Mouse (Mus musculus) brain, embryonic 18.5 days (tissue): ENCODE measurements at regions not wholly inside any gene's neighbourhood (a gene's known extent, or its start where the extent isn't known, plus 50 kb on each side); places are given as distances from the start of the nearest gene placed in this dataset.
"Not testable (repeated sequence)": the region's sequence is repeated elsewhere in the genome, so short reads cannot be mapped to it uniquely, and the experiment has no call there.

Experiments
- DNase-seq: peaks from one replicate; pipeline ENCODE4 v3.0.0-alpha.2; 2012; ENCODE audit warnings: low read depth, low spot score

DNA sequence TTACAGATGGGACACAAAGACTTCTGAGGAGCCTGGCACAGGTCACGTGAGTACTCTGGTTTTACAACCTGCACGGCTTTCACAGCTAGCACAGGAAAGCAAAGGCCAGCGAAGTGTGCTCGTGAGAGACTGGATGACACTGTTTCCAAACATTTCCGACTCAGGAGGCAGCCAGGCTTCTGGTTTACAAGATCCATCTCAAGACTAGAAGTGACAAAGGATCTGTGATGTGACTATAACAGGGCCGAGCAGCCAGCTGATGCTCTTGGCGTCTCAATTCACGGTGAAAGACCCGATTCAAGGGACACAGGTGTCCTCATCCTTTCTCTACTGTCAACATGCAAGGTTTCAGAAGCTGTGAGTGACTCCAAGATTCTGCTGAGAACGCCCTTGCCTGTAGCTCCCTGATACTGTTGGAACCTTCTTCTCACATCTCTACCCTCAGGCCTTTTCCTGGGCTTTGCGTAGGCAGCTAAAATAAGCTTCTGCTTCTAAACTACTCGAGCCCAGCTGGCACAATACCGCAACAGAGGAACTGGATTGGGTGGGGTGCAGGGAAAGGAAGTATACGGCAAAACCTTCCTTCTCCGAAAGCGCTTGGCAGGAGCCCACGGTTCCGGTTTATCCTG lies 300.3 kb downstream of the Abcc12 start:
- no peak for DNase-seq

DNA sequence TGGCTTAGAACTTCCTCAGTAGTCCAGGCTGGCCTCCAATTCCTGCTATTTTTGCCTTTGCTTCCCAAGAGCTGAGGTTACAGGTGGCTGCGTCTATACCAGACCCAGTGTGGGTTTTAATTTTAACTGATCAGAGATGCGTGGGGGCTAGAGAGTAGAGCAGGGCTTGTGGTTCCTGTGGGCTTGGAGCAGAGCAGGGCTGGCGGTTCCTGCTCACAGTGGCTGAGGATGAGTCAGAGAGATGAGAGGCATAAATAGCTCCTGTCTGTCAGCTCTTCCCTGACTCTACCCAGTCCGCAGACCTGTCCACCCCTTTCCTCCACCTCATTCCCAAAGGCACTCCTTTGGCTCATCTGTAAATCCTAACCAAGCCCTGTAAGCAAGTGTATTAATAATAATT lies 304.8 kb downstream of the Abcc12 start:
- no peak for DNase-seq

DNA sequence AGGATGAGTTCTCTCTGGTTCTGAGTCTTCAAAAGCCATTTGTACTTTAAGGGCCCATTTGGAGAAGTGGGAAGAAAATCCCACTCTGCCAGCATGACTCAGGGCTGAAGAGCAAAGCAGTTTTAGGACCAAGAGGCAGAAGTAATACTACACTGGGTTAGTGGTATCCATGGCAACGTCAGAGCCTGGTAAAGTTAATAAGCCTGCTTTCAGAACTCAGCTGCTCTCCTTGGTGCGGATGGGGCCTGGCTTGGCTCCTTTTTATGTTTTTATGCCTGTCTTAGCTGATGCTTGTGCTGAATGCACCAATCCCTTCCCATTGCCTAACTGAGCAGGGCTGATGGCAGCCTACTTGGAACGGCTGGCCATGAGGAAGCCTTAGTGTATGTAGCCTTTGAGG lies 306.7 kb downstream of the Abcc12 start:
- DNase-seq = peak; percentile 54

DNA sequence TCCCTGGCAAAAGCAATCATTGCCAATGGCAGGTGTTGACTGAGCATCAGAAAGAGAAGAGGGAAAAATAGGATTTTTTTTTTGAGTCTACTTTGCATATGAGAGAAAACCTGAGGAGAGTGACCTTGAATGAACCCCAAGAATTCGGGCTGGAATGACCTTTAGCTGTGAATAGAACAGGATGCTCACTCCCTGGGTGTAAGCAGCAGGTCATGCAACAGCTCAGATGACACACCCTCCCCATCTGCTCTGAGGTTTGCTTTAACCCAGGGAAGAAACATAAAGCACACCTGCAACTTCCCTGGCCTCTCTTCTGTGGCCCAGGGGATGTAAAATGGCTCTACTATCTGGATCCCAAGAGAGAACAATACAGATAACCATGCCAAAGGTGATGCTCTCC lies 307.9 kb downstream of the Abcc12 start:
- no peak for DNase-seq

DNA sequence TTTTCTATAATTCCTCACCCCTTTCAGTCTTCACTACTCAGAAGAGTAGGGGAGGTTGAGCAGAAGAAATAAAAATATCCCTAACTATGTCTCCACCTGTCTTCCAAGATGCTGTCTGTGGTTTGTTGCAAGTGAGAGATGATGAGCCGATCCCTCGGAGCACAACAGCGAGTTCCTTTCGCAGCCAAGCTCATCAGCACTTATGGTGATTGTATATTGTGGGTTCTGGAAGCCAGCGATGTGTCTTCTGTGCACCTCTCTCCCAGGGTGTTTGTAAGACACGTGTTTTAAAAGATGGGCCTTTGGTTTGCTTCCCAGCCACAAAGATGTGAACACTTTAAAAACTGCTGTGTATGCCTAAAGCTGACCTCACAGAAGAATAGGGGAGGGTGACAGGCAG lies 309.0 kb downstream of the Abcc12 start:
- no peak for DNase-seq

DNA sequence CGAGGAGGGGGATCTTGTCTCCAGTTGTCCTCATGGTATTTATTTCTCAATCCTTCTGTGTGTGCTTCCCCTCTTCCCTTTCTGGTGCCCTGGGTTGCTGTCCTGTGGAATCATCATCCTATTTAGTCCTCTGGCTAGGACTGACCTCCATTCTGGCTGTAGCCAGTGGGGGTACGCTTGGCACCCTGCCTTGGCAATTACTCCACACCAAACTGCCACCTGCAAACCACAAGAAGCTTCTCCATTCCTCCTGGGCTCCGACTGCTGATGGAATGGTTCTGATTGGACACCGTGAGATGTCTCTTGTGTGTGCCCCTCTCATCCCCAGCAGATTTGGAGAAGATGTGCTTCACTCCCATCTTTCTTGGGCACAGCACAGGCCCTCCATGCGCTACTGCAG lies 322.5 kb downstream of the Abcc12 start:
- DNase-seq = no peak

DNA sequence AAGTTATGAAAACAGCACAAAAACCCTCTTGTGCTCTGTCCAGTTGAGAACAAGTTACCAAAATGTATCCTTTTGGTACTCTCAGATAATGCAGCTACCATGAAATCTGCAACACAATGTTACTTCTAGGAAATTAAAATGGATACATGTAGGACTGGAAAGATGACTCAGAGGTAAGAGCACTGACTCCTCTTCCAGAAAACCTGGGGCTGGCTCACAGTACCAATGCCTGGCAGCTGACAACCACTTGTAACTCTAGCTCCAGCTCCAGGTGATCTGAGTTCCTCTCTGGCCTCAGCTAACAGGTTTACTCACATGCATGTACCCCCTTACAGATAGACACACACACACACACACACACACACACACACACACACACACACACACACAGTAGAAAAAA lies 325.1 kb downstream of the Abcc12 start:
- no peak for DNase-seq

DNA sequence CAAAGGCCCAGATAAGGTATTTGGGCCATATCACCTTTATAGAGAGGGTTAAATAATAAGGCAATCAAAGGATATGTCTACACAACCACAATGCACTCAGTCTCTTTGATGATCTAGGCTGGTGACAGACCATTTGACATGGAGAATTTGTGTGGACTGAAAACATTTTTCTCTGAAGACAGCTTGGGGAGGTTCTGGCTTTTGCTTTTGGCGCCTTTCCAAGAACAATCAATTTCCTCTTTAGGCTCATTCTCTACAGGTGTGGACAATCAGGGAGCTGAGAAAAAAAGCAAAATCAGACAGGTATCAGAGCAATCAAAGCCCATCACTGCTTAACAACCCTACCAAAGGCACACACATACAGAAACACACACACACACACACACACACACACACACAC lies 325.8 kb downstream of the Abcc12 start:
- DNase-seq = no peak

DNA sequence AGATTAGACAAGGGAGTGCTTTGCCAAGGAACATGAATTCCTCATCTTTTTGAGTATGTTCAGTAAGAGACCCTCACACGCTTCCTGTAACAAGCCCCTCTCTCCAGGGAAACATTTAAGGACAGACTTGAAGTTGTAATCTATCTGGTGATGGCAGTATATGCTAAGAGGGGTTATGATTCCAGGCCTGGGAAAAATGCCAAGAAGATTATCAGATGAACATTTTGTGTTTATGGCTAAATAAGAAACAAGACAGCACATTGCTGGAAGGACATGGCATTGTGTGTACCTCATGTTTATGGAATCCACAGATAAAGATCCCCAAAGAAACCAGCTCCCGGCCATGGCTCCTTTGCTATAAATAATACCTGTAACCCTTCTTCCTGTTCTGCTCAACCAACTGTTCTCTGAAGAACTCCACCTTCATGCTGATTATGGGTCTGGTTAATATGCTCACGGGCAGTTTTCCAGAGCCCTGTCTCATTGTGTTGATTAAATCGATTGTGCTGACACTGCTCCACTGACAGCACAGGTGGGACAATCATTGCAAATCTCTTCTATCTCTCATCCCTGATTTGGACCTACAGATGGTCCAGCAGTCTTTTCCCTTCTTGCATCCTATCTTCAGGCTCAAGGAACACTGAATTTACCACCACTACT lies 327.7 kb downstream of the Abcc12 start:
- DNase-seq = no peak

DNA sequence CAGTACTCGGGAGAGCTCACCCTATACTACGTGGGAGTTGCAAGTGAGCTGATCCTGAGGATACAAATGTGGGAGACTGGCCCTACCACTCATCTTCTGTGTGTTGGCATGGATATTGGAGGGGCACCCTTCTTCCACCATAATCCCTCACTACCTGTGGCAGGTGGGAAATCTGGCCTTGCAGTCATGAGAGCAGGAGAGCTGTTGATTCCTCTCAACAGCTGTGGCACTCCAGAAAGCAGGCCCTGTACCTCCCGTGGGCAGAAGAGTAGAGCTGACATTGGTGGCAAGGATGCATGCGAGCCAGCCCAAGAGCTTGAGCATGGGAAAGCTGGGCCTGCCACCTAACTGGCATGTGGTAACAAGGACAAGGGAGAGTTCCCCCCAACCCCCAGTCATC lies 345.8 kb downstream of the Abcc12 start:
- DNase-seq = no peak

DNA sequence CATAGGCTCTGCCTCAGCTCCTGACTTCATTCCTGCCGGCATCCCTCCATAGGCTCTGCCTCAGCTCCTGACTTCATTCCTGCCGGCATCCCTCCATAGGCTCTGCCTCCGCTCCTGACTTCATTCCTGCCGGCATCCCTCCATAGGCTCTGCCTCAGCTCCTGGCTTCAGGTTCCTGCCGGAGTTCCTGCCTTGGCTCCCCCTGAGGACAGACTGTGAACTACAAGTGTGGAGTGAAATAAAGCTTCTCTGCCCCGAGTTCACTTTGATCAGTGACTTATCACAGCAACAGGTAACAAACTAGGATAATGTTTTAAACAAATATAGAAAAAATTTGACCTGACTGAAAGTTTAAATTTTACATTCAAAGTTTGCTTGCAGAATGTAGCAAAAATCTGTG lies 348.5 kb downstream of the Abcc12 start:
- DNase-seq = not testable (repeated sequence)

DNA sequence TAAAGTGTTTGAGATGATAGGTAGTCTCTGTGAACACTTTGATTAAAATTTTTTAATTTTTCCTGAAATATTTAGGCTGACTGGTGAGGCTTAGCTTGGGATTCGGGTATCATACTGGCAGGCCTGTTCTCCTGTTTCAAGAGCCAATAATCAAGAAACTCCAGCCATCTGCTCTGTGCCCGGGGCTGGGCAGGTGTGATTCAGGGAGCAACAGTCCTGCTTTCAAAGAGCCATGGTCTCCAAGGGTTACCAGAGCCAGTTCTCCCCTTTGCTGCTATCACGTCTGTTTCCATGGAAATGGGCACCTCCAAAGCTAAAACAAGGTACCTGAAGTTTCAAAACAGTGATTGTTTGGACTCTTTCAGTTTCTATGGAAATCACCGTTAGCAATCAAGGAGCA lies 355.6 kb downstream of the Abcc12 start:
- DNase-seq = no peak

DNA sequence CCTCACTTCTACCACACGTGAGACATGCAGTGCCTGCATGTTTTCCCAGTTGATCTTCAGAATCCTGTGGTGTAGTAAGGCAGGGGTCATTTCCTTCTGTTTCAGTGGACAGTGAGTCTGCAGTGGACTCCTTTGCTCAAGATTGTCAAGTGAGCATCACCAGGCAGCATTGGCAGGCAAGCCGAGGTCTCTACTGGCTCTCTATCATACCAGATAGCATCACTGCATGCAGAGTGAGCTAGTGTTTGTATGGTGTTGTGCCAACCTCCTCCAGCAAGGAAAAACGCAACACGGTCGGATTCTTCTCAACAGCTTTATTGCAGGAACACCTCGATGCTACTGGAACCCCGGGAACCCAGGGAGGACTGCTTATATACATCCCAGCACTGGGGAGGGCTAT lies 357.8 kb downstream of the Abcc12 start:
- no peak for DNase-seq

DNA sequence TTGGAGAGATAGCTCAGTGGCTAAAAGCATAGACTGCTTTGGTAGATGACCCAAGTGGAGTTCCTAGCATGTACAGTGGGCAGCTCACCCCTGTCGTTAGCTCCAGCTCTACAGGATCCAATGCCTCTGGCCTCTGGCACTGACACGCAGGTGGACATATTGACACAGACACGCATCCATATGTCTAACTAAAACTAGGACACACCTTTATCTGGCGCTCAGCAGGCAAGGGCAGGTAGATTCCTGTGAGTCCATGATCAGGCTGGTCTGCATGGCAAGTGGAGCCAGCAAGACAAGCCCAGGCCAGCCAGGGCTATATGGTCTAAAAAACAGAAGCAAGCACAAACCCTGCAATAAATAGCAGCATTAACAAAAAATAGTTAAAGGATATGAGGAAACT lies 358.3 kb downstream of the Abcc12 start:
- no peak for DNase-seq

DNA sequence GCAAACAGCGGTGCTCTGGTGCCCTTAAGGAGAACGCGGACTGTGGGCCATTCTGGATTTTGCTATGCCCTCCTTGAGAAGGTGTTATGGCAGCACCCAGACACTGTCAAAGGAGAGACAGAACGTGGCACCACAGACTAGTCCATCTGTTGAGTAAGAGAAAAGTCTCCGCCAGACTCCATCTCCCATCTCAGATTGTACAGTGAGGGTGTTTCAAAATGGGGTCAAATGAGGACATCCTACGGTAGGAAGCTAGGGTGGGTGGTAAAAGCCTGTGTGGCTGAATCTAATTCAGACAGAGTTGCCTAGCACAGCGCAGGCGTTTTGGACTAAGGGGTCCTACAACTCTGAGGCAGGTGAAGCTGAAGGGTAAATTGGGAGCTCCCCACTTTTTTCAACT lies 366.1 kb downstream of the Abcc12 start:
- DNase-seq = no peak

DNA sequence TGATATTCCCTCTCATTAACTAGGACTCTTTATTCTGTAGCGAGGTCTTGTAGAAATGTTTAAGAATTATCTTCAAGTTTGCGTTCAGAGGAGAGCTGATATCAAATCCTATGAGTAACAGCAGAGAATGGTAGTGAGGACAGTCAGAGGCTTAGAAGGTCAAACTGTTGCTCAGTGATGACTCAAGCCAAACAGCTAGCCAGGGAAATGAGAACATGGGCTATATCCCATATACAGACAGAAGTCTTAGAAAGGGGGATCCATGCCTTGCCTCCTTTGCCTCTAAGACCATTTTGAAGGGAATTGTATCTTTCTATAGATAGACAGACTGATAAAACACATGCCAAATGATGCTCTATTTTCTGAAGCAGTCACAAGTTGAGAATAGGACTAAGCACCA lies 368.0 kb downstream of the Abcc12 start:
- DNase-seq = no peak

DNA sequence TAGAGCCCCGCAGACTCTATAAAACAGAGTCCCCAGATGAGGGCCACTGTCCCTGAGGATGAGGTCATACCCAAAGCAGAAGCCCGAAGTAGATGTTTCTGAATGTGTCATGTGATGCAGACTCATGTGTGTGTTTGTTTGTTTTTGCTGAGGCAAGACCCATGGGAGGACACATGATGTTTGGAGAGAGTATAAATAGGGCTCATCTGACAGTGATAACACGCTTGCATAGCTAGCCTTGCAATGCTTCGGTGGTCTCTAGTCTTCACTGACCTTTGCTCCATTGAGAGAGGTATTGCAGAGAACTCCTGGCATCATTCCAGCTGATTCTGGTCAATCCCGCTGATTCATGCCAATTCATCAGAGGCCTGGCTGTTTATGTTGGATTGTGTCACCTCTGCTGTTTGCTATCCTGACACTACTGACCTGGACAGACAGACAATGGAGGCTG lies 368.1 kb downstream of the Phkb start:
- no peak for DNase-seq

DNA sequence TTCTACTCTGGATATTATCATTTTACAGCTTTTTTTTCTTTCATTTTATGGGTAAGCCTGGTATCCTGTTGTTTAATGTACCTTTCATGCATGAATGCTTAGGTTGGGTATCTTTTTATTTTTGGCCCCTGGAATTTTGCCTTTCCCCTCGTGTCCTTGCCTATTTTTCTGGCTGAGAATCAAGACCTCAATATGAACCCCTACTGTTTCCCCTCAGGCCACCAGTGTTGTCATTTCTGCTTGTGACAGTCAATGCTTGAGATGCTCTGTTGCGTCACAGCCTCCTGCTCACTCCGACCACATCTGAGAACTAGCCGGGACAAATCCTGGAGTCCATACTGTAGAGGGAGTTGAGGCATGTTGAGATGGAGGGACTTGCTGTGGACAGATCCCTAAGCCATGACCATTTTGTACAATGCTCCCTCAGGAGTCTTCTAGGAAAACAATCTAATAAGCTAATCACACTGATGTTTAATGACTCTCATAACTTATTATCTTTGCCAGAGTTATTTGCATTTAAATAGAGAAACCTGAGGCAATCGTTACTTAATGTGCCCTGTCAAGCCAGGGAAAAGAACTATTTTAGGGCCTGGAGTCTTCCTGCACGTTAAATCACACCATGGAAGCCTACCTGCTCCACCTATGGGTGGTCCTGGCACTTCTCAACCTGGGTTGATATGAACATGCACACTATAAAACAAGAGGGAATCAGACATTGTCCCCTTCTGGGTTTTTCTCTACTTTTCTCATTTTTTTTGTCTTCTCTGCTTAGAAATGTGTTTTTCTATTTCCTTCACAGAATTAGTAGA lies 363.9 kb downstream of the Phkb start:
- no peak for DNase-seq

DNA sequence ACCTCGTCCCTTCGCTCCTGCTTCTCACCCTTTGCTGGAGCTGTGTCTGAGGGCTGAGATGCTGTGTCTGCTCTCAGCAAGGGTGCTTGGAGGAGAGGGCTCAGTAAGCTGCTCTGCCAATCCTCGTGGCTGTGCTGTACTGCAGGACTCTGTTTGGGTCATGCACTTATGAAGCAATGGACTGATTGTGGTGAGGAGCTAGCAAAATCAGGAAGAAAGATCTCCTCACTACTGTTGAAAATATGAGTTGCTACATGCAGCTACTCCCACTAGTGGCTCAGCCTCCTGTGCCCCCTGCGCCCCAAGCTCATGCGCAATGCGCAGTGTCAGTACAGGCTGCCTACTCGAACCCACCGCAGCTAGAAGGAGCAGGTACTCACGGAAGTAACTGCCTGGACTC lies 362.3 kb downstream of the Phkb start:
- DNase-seq = no peak

DNA sequence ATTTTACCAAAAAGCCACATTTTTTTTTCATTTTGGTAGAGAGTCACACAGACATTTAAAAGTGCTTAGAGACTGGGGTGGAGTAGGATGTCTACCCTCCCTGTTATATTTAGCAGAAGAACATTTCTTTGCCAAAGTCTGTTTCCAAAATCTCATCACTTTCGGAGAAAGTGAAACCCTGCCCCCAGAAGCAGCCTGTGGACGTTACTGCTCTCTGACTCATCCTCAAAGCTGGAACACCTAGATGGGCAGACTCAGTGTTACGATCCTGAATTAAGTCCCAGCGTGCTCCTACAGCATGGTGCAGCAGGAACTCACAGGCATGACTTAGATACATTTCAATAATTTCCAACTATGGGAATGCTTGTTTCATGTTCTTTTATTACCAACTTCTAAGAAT lies 361.1 kb downstream of the Phkb start:
- no peak for DNase-seq

DNA sequence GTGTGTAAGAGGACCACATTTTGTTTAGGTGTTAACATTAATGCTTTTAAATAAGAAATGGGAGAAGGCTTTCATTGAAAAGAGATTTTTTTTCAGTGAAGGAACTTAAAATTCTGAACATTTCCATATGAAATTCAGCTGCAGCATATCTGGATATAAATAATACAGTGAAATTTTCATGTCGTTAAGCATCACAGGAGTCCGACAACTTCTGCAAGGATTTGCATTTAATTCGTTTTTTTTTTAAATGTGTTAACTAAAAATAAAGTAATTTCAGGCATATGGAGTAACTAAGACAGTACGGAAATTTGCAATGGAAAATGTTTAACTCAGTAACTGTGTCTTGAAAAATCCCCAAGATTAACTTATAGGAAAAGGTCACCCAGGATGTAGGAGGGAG lies 351.5 kb downstream of the Phkb start:
- peak; percentile 32 for DNase-seq

DNA sequence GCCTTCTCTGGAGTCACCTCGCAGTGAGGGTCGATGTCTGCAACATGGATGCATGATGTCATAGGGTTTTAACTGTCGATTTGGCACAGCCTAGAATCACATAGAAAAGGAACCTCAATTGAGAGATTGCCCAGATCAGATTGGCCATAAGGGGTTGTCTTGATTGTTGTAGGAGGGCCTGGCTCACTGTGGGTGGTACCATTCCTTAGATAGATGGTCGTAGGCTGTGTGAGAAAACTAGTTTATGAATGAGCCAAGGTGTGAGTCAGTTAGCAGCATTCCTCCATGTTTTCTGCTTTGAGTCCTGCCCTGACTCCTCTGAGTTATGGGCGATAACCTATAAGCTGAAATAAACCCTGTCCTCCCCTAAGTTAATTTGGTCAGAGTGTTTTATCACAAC lies 343.9 kb downstream of the Phkb start:
- DNase-seq = no peak

DNA sequence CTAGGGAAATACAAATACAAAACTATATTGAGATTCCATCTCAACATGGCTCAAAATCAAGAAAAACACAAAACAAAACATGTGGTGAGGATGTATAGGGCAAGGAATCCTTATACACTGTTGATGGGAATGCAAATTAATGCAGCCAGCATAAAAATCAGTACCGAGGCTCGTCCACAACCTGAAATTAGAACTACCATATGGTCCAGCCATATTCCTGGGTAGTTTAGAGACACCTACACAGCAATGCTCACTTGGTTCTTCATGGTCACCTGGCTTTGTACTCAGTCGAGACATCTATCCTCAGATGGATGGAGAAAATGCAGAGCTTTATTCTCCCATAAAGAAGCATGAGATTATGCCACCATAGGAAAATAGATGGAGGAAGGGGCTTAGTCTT lies 340.0 kb downstream of the Phkb start:
- DNase-seq = no peak
